Mouse (Mus musculus) heart, embryonic 11.5 days (tissue): ENCODE measurements at regions not wholly inside any gene's neighbourhood (a gene's known extent, or its start where the extent isn't known, plus 50 kb on each side); places are given as distances from the start of the nearest gene placed in this dataset.

ENCODE experiments used
- ATAC-seq: fragments of 200-750 bp; cut with Nextera tagmentation; replicated peaks from 2 replicates; pipeline ENCODE4 v1.8.0; 2017; ENCODE audit warnings: moderate library complexity; ENCODE audit not compliant: insufficient number of reproducible peaks, low FRiP score, low TSS enrichment
- H3K27ac ChIP-seq: fragments of 300-500 bp; sonication (generic); 2 replicates; pipeline ENCODE4 v1.5.1; 2014; ENCODE audit warnings: mild to moderate bottlenecking, low read depth, low read length
- H3K27me3 ChIP-seq: fragments of 300-500 bp; sonication (generic); 2 replicates; pipeline ENCODE4 v1.6.1; 2014; ENCODE audit warnings: mild to moderate bottlenecking, low read length, mixed read lengths; ENCODE audit not compliant: control insufficient read depth, insufficient read depth
- H3K36me3 ChIP-seq: fragments of 300-500 bp; sonication (generic); 2 replicates; pipeline ENCODE4 v1.6.1; 2014; ENCODE audit warnings: mild to moderate bottlenecking, low read length, moderate library complexity, mixed read lengths; ENCODE audit not compliant: control insufficient read depth, insufficient read depth
- H3K4me1 ChIP-seq: fragments of 300-500 bp; sonication (generic); 2 replicates; pipeline ENCODE4 v1.6.1; 2014; ENCODE audit warnings: low read length; ENCODE audit not compliant: control insufficient read depth, insufficient read depth
- H3K4me2 ChIP-seq: fragments of 300-500 bp; sonication (generic); 2 replicates; pipeline ENCODE4 v1.6.1; 2014; ENCODE audit warnings: mild to moderate bottlenecking, moderate library complexity
- H3K4me3 ChIP-seq: fragments of 300-500 bp; sonication (generic); 2 replicates; pipeline ENCODE4 v1.5.1; 2014; ENCODE audit warnings: low read depth, low read length
- H3K9ac ChIP-seq: fragments of 300-500 bp; sonication (generic); 2 replicates; pipeline ENCODE4 v1.6.1; 2014; ENCODE audit warnings: mild to moderate bottlenecking, low read depth, low read length, moderate library complexity
- H3K9me3 ChIP-seq: fragments of 300-500 bp; sonication (generic); replicated peaks from 2 replicates; pipeline ENCODE4 v1.6.1; 2016; ENCODE audit warnings: low read length; ENCODE audit not compliant: control insufficient read depth
- WGBS: fragments of 180-500 bp; shearing (Covaris S2); extraction: QIAGEN DNeasy Blood & Tissue Kit; methylation state at CpG from one replicate; pipeline ENCODE4 v1.1.7; 2014; ENCODE audit not compliant: insufficient replicate concordance; 5-methylcytosine and 5-hydroxymethylcytosine counted together

DNA sequence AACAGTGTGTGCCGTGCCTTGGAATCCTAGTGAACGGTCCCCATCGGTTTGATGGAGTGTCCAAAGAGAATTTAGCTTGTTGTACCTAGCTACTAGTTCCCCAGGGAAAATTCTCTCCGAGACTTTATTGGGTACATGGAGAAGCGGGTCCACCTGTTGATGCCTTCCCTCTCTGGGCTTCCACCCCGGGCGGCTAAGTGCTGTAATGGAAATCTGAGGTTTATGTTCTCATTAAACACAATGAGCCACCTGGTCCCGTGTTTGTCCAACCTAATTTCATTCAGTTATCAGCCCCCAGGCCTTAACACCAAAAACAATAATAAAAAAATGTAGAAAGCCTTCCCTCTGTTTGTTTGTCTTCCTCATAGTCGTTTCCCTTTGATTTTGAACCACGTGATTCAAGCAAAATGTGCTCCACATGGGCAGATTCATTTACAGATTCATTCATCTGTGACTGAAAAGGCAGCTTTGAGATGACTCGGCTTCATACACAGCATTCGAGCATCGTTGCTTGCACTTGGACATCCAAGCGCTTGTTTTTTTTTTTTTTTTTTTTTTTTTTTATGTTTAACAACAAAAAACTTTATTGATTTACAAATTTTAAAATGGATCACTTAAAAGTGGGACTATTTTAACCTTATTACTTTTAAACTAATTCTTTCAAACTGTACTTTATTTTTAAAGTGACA lies 84.5 kb upstream of the Smim23 start:
- no peak overlapping the region for H3K9ac ChIP-seq
- ATAC-seq, result no peak

DNA sequence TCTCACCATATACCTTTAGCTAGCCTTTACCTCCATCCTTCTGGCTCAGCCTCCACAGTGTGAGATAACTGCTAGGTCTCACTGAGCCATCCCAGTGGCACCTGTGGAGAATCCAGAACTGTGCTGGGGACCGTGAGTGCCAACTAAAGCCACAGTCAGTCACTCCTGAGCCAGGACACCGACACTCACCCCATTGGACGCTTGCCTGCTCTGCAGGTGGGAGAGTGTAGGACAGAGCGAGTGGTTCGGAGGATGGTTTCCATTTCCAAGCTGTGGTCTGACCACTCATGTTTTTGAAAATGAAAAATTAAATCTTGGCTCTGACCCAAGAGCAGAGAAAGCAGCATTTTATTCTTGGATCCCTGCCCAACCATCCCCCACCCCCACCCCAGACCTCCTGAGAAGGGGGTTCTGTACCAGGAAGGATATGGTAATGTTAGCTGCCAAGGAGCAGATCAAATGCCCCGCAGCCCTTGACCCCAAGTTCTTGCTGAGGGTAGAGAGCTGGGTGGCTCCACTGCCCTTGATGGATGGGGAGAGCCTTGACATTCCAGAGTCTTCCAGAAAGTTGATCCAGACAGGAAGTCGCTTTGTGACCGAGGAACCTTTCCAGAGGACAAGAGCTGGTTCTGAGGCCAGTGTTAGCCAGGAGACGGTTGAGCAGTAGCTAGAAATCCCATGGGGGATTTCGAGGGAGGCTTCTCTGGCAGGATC lies 83.3 kb upstream of the Smim23 start:
- ATAC-seq, result no peak
- H3K4me2 ChIP-seq, result no peak overlapping the region
- 43% methylated on average over 10 of the region's 10 CpGs for WGBS
- no peak overlapping the region for H3K27ac ChIP-seq
- H3K36me3 ChIP-seq, result no peaks in the 10 kb centered on the region
- no peaks in the 10 kb centered on the region for H3K9me3 ChIP-seq
- no peaks in the 10 kb centered on the region for H3K27me3 ChIP-seq
- no peak overlapping the region for H3K9ac ChIP-seq
- H3K4me3 ChIP-seq, result no peak overlapping the region
- no peaks in the 10 kb centered on the region for H3K4me1 ChIP-seq

More for the DNA sequence above, 84.5 kb upstream of the Smim23 start:
- no peak overlapping the region for H3K4me3 ChIP-seq
- no peak overlapping the region for H3K27ac ChIP-seq
- H3K4me1 ChIP-seq, result no peaks in the 10 kb centered on the region
- H3K36me3 ChIP-seq, result no peaks in the 10 kb centered on the region
- H3K9me3 ChIP-seq, result no peaks in the 10 kb centered on the region
- H3K4me2 ChIP-seq, result no peak overlapping the region
- no peaks in the 10 kb centered on the region for H3K27me3 ChIP-seq
- WGBS, result 80% methylated on average over 14 of the region's 14 CpGs

DNA sequence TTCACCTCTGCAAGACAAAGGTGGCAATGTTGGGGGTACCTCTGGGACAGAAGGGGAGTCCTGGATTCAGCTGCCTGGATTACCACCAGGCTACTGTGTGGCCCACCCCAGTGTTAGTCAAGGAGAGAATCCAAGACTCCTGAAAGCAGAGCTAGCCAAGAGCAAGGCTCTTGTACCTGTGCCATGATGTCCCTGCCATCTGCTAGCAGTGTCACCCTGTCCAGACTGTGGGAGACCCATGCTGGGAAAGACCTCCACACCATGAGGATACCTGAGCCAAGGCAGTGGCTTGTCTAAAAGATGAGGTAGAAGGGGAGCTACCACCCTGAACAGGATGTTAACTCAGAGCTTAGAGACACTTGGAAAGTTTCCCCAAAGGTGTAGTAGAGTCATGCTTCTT lies 79.6 kb upstream of the Smim23 start:
- no peaks in the 10 kb centered on the region for H3K36me3 ChIP-seq
- peaks cover 4% of the 10 kb centered on the region; the same call in 1 of the 2 replicates for H3K27me3 ChIP-seq
- no peak overlapping the region for H3K9ac ChIP-seq
- H3K4me1 ChIP-seq, result no peaks in the 10 kb centered on the region
- no peak overlapping the region for H3K4me3 ChIP-seq
- no peak for ATAC-seq
- H3K4me2 ChIP-seq, result no peak overlapping the region
- H3K27ac ChIP-seq, result no peak overlapping the region
- no peaks in the 10 kb centered on the region for H3K9me3 ChIP-seq

DNA sequence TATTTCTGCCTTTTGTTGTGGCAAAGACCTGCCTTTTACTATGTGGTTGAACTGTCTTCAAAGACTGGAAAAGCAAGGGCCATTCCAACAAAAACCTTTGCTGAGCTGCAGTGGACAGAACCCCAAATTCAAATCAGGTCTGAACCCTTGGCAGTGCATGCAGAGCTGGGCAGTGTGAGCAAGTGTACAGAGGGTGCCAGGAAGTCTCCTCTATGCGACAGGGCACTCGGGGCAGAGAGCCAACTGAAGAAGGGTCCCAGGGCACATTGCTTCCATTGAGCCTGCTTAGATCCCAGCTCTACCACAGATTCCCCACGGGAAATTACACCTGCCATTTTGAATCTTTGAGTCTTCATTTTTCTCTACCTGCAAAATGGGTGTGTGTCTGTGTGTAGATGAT lies 79.0 kb upstream of the Smim23 start:
- no peak overlapping the region for H3K9ac ChIP-seq
- no peaks in the 10 kb centered on the region for H3K4me1 ChIP-seq
- no peak for ATAC-seq
- H3K4me2 ChIP-seq, result no peak overlapping the region
- WGBS, result 70% methylated on average over 3 of the region's 3 CpGs
- H3K27me3 ChIP-seq, result peaks cover 4% of the 10 kb centered on the region; the same call in 1 of the 2 replicates
- no peaks in the 10 kb centered on the region for H3K36me3 ChIP-seq
- H3K9me3 ChIP-seq, result no peaks in the 10 kb centered on the region
- no peak overlapping the region for H3K27ac ChIP-seq
- H3K4me3 ChIP-seq, result no peak overlapping the region

DNA sequence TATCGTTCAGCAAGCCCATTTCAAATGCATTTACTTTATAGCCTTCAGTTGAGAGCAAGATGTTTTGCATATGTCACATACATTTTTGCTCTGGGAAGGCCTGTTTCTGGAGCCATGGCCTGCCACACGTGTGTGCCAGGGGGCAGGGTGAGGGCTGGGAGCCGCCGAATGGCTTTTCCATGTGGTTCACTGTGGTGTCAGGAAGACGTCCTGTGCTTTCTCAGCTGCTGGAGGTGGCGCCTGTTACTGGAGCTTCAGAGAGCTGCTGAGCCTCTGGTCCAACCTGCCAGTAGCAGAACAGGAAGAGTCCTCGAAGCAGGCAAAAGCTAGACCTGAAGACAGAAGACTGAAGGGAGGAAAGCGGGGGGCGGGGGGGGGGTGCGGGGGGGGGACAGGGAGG lies 78.5 kb upstream of the Smim23 start:
- no peaks in the 10 kb centered on the region for H3K4me1 ChIP-seq
- WGBS, result 43% methylated on average over 7 of the region's 10 CpGs
- no peak for ATAC-seq
- no peak overlapping the region for H3K27ac ChIP-seq
- H3K27me3 ChIP-seq, result peaks cover 4% of the 10 kb centered on the region; the same call in 1 of the 2 replicates
- no peak overlapping the region for H3K4me3 ChIP-seq
- H3K9ac ChIP-seq, result no peak overlapping the region
- no peak overlapping the region for H3K4me2 ChIP-seq
- no peaks in the 10 kb centered on the region for H3K9me3 ChIP-seq
- no peaks in the 10 kb centered on the region for H3K36me3 ChIP-seq

DNA sequence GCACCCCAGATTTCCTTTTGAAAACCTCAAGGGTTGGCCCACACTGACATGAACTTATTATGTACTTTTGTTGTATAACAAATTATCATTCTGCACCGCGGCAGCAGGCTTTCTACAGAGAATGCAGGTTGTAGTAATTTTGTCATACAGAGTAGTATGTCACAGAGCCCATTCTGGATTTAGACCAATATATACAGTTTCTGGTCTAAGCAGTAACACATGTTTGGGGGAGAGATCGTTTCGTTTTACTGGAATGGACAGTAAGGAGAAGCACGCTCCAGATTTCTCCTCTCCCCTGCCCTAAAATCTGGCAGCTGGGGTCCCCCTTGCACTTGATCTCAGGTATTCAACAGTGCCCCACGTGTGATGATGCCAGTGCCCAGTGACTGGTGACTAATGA lies 76.0 kb upstream of the Smim23 start:
- H3K4me2 ChIP-seq, result no peak overlapping the region

DNA sequence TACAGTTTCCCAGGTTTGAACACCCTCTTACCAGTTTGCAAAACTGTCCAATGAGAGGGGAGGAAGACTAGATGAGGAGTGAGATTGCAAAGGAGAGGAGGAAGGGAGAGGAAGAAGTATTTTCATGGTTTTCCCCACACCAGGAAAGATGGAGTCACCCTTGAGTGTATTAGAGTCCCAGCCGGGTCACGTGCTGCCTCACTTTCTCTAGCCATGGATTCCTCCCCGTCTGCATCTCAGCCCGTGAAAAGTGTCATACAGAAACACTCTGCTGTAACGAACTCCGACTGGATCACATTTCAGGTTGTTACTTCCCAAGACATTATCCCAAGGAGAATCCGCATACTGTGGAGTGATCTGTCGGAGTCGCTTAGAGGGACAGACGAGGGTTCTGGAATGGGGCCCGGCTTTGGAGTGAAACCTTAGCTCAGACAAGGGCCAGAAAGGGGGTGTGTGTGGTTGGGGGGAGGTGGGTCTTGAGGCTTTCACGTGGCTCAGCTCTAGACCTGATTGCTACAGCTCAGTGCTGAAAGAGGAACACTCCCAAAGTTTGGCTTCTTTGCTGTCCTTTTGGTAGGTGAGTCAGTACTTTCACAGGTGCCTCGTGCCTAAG lies 75.3 kb upstream of the Smim23 start:
- H3K9me3 ChIP-seq, result no peaks in the 10 kb centered on the region
- 59% methylated on average over 13 of the region's 13 CpGs for WGBS
- H3K36me3 ChIP-seq, result no peaks in the 10 kb centered on the region
- H3K4me2 ChIP-seq, result no peak overlapping the region
- H3K4me1 ChIP-seq, result no peaks in the 10 kb centered on the region
- no peak overlapping the region for H3K9ac ChIP-seq
- no peak overlapping the region for H3K4me3 ChIP-seq
- H3K27ac ChIP-seq, result no peak overlapping the region
- no peak for ATAC-seq
- H3K27me3 ChIP-seq, result peaks cover 8% of the 10 kb centered on the region

More for the DNA sequence above, 76.0 kb upstream of the Smim23 start:
- 71% methylated on average over 6 of the region's 6 CpGs for WGBS
- Histone ChIP-seq H3K4me1 (no peaks in the 10 kb centered on the region), H3K9me3 (no peaks in the 10 kb centered on the region), H3K27me3 (peaks cover 8% of the 10 kb centered on the region), H3K9ac (no peak overlapping the region), H3K36me3 (no peaks in the 10 kb centered on the region), H3K27ac (no peak overlapping the region), H3K4me3 (no peak overlapping the region)
- no peak for ATAC-seq

DNA sequence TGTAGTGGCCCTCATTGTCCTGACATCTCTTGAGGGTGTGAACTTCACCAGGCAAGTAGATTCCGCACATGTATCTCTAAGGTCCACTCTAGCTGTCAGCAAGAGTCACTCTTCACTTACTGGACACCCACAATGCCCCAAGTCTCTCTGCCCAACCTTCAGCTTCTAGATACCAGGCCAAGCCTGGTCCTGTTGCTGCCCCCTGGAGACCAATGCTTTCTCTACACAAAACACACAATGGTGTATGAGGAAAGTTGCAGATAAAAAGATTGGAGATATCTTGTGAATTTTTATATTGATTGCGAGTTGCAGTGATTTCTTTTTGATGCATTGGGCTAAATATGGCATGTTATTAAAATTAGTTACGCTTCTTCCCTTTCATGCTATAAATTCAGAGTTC lies 71.0 kb upstream of the Smim23 start:
- H3K27me3 ChIP-seq, result peaks cover 14% of the 10 kb centered on the region

More for the DNA sequence above, 71.0 kb upstream of the Smim23 start:
- H3K4me2 ChIP-seq, result no peak overlapping the region
- no peak for ATAC-seq
- no peaks in the 10 kb centered on the region for H3K4me1 ChIP-seq
- 59% methylated on average over 3 of the region's 3 CpGs for WGBS
- no peak overlapping the region for H3K9ac ChIP-seq
- H3K36me3 ChIP-seq, result no peaks in the 10 kb centered on the region
- no peaks in the 10 kb centered on the region for H3K9me3 ChIP-seq
- H3K4me3 ChIP-seq, result no peak overlapping the region
- no peak overlapping the region for H3K27ac ChIP-seq
